Mouse (Mus musculus) layer of hippocampus, postnatal 14 days (tissue): ENCODE measurements around the gene Cisd1. TPM values are rescaled to one million over a fixed set of nuclear protein-coding genes. Genes with fewer than 3 reads are reported as not detected.

Source experiments
- DNase-seq, 2 experiments: peaks; one replicate each; pipeline ENCODE4 v3.0.0; 2021 to 2022; ENCODE audit warnings: low spot score in 2 of 2, mixed read lengths in 1 of 2
- total RNA-seq, 2 experiments: library from RNA; stranded (reverse); gene quantifications; 2 replicates each; pipeline ENCODE4 v1.2.3; 2021

The Cisd1 gene
- total RNA-seq, 2 experiments from 2014 or later = 113 to 126 TPM

DNA sequence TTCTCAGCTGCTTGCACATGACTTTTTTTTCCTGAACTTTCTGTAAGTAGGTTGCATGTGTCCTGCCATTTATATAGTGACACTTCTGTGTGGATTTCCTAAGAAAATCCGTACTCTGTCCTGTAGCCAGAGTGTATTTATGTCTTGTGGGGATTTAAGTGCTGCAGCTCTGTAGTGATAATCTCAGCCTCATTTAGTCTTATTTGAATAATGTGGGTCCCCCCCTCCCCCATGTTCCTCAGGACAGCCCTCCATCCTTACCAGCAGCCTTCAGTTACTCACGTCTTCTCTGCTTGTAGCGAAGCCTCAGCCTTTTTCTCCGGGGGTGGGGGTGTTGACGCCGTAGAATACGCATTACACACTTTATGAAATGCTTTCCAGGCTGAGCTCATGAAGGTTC lies 6.5 kb upstream of the Cisd1 start:
- no peak for DNase-seq

GRCm38 (mm10) chr10:71349290-71349689 lies 4.5 kb upstream of the Cisd1 start:
- no peak for DNase-seq

- DNase-seq = no peak
These were observed 4.0 kb upstream of the Cisd1 start for GRCm38 (mm10) chr10:71348637-71349280.

DNA sequence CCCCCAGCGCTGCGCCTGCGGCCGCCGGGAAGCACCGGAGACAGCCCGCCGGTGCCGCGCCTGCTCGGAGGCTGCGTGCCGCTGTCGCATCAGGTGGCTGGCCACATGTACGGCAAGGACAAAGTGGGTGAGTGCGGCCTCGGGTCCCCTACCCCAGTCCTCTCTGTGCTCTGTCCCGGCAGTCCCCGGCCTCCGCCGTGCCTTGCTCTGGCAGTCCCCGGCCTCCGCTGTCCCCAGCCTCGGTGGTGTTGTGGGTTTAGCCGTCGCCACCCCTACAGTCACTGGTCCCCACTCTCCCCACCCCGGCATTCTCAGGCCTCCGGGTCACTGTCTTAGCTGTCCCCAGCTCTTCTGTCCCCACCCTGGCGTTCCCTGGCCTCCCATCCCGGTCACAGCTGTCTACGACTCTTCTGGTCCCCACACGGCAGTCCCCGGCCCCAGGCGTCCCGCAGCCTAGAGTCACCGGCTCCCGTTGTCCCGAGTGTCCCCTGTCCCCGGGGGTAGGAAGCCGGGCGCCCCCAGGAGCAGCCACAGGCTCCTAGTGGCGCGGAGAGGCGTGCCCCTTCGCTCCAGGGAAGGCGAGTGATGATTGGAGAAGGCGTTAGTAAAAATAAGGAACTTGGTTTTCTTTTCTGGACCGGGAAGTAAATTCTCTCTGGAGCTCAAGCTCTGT lies 3.3 kb upstream of the Cisd1 start:
- DNase-seq = peak in 1 of 2 experiments; percentile 28

DNA sequence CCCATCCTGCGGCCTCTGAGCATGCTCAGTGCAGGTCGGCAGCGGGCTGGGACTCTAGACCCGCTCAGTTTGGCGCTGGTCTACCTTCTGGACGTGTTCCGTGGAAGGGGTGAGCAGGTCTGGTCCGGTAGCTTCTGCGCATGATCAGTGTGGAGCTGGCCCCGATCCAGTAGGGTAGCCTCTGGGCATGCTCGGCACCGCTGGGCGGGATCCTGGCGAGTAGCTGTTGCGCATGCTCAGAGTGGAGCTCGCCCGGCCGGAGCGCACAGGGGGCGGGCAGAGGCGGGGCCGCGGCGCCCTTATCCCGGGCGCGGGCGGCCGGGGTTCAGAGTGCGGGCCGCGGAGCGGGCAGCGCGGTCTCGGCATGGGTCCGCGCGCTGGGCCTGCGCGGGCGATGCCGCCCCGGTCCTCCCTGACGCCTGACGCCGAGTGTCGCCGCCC lies 2.8 kb upstream of the Cisd1 start, which contains the start of gene Ipmk:
Ipmk (plus strand) TSS at position 255 of the 441 bp plus-strand sequence.
- peak; percentile 99 for DNase-seq

GRCm38 (mm10) chr10:71346722-71347508 lies 2.2 kb upstream of the Cisd1 start:
- DNase-seq = no peak

- DNase-seq = no peak
These were observed 1.4 kb upstream of the Cisd1 start for GRCm38 (mm10) chr10:71346106-71346505.

GRCm38 (mm10) chr10:71343567-71344265 lies 1.0 kb downstream of the Cisd1 start:
- no peak for DNase-seq

DNA sequence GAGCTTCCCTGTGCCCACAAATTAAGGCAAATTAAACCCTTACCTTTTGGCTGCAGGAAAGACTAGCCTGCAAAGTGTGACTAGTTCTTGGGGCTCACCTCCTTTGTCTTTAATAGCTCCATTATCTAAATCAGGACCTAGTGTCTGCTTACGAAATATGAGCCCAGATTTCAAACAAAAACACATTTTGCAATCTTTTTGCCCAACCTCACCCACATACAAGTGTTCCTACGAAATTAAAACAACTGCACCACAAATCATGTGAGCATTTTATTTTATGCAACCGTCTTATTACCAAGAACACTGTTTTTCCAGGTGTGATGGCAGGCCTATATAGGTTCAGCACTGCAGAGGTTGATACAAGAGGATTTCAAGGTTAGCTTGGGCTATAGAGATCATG lies 1.6 kb downstream of the Cisd1 start:
- no peak for DNase-seq

GRCm38 (mm10) chr10:71342030-71342805 lies 2.5 kb downstream of the Cisd1 start:
- DNase-seq = no peak

DNA sequence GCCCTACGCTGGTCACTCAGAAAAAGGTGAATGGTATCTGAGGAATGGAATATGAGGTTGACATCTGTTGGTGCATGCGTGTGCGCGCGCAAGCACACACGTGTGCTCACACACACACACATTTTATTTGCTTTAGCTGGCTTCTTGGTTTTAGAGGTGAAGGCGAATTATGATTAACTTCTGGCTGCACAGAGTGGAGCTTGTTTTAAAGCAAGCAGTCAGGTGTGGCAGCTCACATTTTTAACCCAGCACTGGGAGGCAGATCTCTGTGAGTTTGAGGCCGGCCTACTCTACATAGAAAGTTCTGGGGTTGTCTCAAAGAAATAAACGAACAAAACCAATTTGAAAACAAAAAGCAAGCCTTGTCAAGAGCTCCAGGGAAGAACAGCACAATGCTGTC lies 3.5 kb downstream of the Cisd1 start:
- no peak for DNase-seq

DNA sequence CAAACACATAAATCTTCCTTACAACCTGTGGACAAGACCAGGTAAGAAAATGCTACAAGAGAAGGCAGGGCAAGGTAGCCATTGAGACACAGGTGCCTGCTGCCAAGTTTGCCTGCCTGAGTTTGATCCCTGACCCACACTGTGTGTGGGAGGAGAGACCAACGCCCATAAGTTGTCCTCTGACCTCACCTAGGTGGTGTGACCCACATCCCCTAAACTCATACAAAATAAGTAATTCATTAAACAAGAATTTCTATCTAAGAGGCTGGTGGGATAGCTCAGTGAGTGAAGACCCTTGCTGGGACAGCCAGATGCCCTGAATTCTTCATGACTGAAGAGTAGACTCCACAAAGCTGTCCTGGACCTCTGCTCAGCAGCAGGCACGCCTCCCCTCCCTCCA lies 4.6 kb downstream of the Cisd1 start:
- no peak for DNase-seq

DNA sequence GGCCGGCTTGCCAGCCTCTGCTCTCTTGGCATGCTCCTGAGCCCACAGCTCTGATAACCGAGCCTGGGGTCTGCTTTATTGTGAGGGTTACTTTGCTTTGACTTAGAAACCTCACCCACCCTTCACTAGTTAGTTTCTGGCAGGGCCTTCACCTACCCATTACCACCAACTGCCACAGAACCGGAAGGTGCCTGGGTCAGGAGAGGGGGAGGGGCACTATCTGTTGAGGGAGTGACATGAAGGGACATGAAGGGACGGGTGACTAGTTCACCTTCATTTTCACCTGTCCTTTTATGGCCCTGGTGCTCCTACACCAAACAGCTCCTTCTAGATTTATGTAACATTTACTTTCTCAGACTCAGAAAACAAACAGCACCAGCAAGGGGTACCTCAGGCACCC lies 5.3 kb downstream of the Cisd1 start:
- no peak for DNase-seq

DNA sequence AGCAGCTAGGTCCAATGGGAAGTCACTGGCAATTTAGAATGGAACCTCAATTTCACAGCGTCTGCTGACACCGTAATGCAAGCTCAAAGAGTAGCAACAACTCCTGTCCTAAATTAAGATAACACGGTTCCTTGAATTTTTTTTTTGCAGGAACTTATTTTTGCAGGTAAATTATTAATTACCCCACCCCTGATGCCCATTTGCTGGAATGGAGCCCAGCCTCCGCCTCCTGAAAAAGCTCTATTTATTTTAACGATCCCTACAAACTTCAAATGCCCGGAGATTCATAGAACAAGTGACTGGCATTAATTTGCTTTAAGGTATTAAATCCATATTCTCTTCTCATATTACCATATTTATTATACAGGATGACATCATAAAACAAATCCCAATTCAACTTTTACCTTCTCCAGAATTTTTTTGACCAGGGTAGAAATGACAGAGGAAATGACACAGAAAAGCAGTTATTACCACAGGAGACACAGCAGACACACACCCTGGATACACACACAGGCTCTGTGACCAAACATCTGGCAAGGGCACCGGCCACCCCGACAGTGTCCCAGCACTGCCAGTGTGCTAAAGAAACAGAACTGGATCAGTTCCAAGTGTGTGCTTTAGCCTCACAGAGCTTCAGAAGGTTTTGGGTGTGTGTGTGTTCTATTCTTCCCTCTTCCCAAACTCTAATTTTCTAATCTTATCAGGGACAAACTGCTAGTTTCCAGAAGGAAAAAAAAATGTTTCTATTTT lies 6.4 kb downstream of the Cisd1 start:
- no peak for DNase-seq

DNA sequence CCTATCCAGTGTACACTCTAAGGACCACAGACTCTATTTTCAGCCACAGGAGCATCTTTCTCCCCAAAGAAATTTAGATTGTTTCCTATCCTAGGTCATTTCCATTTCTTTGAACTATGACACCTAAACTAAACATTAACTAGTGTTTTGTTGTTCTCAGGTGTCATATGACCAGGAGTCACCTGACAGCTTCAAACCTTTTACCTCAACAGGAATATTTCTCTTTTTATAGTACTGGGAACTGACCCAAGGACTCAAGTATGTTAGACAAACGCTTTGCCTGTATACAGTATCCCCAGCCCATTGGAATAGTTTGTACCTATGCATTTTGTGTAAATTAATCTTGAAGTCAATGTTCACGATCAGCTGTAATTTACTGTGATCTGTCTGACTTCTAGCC lies 7.0 kb downstream of the Cisd1 start:
- no peak for DNase-seq

DNA sequence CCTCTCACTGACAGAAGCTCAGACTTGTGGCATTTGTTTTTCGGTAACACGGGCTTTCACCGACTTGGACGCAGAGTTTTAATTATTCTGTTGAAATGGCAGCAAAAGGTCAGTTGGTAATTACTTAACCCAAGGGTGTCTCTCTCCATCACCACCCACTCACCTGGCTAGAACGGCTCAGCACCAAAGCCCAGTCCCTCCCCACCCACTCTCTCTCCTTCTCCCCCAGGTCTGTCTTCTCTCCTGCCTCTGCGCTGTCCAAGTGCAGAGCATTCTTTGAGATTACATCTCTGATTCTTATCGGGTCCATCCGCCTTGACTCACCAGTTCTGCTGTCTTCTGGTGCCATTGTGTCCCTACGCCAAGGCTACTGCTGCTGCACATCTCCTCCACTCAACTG lies 11.9 kb downstream of the Cisd1 start:
- no peak for DNase-seq

DNA sequence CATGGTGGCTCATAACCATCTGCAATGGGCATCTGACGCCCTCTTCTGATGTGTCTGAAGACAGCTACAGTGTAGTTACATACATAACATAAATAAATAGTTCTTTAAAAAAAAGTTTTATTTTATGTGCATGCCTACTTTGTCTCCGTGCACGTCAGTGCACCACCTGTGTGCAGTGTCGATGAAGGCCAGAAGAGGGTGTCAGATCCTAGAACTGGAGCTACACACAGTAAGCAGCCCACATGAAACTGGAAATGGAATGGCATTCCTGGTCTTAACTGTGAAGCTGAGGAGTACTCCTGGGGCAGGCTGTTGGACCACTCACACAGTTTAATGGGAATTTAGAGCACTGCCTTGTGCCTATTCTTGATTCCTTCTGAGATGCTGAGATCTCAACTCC lies 12.4 kb downstream of the Cisd1 start:
- no peak for DNase-seq

- no peak for DNase-seq
These were observed 12.8 kb downstream of the Cisd1 start for GRCm38 (mm10) chr10:71331908-71332307.

- DNase-seq = no peak
These were observed 14.7 kb downstream of the Cisd1 start for GRCm38 (mm10) chr10:71330070-71330469.

GRCm38 (mm10) chr10:71329295-71329694 lies 15.5 kb downstream of the Cisd1 start:
- no peak for DNase-seq
